Mouse (Mus musculus) forebrain, embryonic 16.5 days (tissue): ENCODE measurements around the gene Cfap54. TPM values are rescaled to one million over a fixed set of nuclear protein-coding genes. Genes with fewer than 3 reads are reported as not detected.

Experiments
- ATAC-seq: fragments of 200-750 bp; cut with Nextera tagmentation; 2 replicates; pipeline ENCODE4 v1.8.0; 2017; ENCODE audit warnings: mild to moderate bottlenecking, moderate library complexity
- H3K27ac ChIP-seq: fragments of 300-500 bp; sonication (generic); 2 replicates; pipeline ENCODE4 v1.5.1; 2014; ENCODE audit warnings: low read length, control low read depth
- H3K27me3 ChIP-seq: fragments of 300-500 bp; sonication (generic); replicated peaks from 2 replicates; pipeline ENCODE4 v1.6.1; 2014; ENCODE audit warnings: low read length; ENCODE audit not compliant: control insufficient read depth, insufficient read depth
- H3K36me3 ChIP-seq: fragments of 300-500 bp; sonication (generic); 2 replicates; pipeline ENCODE4 v1.6.1; 2014; ENCODE audit not compliant: control insufficient read depth, insufficient read depth
- H3K4me1 ChIP-seq: fragments of 300-500 bp; sonication (generic); replicated peaks from 2 replicates; pipeline ENCODE4 v1.6.1; 2014; ENCODE audit warnings: low read length; ENCODE audit not compliant: control insufficient read depth, insufficient read depth
- H3K4me2 ChIP-seq: fragments of 300-500 bp; sonication (generic); 2 replicates; pipeline ENCODE4 v1.6.1; 2014; ENCODE audit warnings: mild to moderate bottlenecking, low read length, control low read depth
- H3K4me3 ChIP-seq: fragments of 300-500 bp; sonication (generic); replicated peaks from 2 replicates; pipeline ENCODE4 v1.5.1; 2014; ENCODE audit warnings: mild to moderate bottlenecking, low read length, control low read depth
- H3K9ac ChIP-seq: fragments of 300-500 bp; sonication (generic); replicated peaks from 2 replicates; pipeline ENCODE4 v1.6.1; 2014; ENCODE audit warnings: low read depth, low read length, control low read depth
- H3K9me3 ChIP-seq: fragments of 300-500 bp; sonication (generic); 2 replicates; pipeline ENCODE4 v1.6.1; 2016; ENCODE audit warnings: low read length; ENCODE audit not compliant: control insufficient read depth
- WGBS: fragments of 180-500 bp; shearing (Covaris S2); extraction: QIAGEN DNeasy Blood & Tissue Kit; methylation state at CpG from one replicate; pipeline ENCODE4 v1.1.7; 2014; 5-methylcytosine and 5-hydroxymethylcytosine counted together
- polyA plus RNA-seq: library from polyadenylated mRNA; unstranded; fragments of >200 nt; fragmentation: Nextera tagmentation; extraction: Ambion mirVana; gene quantifications from 2 replicates; pipeline ENCODE4 v1.2.1, GENCODE M21; 2015

Gene Cfap54
- polyA plus RNA-seq, 1 experiment from 2014 or later = 2.3 TPM

DNA sequence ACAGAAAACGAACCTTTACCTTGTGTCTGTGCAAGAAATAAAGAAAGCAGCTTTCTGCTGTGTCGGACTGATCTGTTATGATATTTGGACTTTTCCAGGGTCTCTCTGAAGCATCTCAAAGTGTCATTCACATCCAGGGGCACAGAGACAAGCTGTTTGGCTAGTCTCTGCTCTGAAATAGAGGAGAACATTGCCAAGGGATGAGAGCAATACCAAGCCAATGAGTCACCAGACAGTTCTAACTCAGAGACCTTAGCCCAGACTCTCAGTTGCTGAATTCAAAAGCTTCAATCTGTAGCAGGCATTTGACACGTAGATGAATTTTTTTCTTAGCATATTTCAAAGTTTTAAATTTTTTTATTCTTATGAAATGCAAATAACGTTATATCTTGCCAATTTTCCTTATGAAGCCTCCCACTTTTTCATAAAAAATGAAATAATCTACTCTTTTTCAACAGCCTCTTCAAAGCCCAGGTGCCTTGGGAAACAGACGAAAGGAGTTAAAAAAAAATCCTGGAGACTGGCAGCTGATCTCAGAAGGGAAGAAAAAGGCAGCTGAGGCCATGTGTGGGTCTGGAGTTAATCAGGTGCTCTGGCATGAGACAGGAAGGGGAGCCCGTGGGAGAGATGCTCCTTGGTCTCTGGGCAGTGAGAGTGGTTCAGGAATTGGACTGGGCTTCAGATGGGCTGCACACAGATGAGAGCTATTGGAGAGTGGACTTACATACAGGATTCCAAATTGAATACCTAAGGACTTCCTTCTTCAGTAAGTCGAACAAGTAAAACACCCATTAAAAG, 138.4 kb downstream of the Cfap54 start:
- H3K27me3 ChIP-seq = no peaks in the 10 kb centered on the region
- H3K9ac ChIP-seq = no peak overlapping the region
- no peaks in the 10 kb centered on the region for H3K9me3 ChIP-seq
- ATAC-seq = no peak
- no peaks in the 10 kb centered on the region for H3K4me1 ChIP-seq
- no peaks in the 10 kb centered on the region for H3K36me3 ChIP-seq
- 77% methylated on average over 7 of the region's 7 CpGs for WGBS
- no peak overlapping the region for H3K4me3 ChIP-seq
- no peak overlapping the region for H3K27ac ChIP-seq
- no peak overlapping the region for H3K4me2 ChIP-seq

DNA sequence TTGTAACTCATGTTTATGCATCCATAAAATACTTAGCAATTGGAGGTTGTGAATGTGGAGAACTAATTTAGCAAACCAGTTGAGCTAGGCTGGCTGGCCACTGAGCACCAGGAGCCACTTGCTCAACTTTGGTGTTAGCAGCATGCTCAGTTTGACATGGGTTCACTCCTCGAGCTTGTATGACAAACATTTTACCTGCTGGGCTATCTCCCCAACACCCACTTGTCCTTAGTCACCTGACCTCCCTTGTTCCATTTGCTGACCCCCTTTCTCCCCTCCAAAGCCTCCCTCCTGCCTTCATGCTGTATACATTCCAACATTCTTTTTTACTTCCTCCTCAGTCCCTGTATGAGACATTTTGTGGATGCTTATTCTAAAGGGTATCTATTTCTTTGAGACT, 139.8 kb downstream of the Cfap54 start:
- ATAC-seq = no peak
- Histone ChIP-seq H3K27me3 (no peaks in the 10 kb centered on the region), H3K4me3 (no peak overlapping the region), H3K36me3 (no peaks in the 10 kb centered on the region), H3K4me2 (no peak overlapping the region), H3K4me1 (no peaks in the 10 kb centered on the region), H3K9ac (no peak overlapping the region), H3K9me3 (no peaks in the 10 kb centered on the region), H3K27ac (no peak overlapping the region)
- WGBS = 67% methylated on average over 1 of the region's 1 CpGs

GRCm38 (mm10) chr10:92937741-92938285, 143.6 kb downstream of the Cfap54 start:
- Histone ChIP-seq H3K9ac (no peak overlapping the region), H3K4me1 (no peaks in the 10 kb centered on the region), H3K9me3 (no peaks in the 10 kb centered on the region), H3K27me3 (no peaks in the 10 kb centered on the region), H3K4me2 (no peak overlapping the region), H3K36me3 (no peaks in the 10 kb centered on the region), H3K27ac (no peak overlapping the region), H3K4me3 (no peak overlapping the region)
- WGBS = 85% methylated on average over 10 of the region's 10 CpGs
- ATAC-seq = no peak

DNA sequence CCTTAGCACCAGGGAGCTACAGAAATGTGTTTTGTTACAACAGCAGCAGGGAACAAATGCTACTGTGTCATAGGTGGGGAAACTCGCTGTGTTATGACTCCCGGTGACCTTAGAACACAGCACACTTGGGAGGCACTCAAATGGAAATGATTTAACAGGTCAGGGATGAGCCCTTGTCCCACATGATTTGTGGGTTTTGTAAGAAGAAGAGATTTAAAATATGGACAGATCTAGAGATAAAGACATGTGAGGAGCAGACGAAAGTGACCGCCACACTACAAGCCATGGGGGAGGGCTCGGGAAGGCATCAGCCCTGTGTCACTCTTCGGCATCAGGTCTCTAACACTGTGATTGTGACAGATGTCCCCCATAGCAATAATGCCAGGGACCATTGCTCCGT, 144.3 kb downstream of the Cfap54 start:
- 88% methylated on average over 7 of the region's 7 CpGs for WGBS
- Histone ChIP-seq H3K27me3 (no peaks in the 10 kb centered on the region), H3K4me1 (no peaks in the 10 kb centered on the region), H3K4me3 (no peak overlapping the region), H3K36me3 (no peaks in the 10 kb centered on the region), H3K4me2 (no peak overlapping the region), H3K9ac (no peak overlapping the region), H3K9me3 (no peaks in the 10 kb centered on the region), H3K27ac (no peak overlapping the region)
- no peak for ATAC-seq

DNA sequence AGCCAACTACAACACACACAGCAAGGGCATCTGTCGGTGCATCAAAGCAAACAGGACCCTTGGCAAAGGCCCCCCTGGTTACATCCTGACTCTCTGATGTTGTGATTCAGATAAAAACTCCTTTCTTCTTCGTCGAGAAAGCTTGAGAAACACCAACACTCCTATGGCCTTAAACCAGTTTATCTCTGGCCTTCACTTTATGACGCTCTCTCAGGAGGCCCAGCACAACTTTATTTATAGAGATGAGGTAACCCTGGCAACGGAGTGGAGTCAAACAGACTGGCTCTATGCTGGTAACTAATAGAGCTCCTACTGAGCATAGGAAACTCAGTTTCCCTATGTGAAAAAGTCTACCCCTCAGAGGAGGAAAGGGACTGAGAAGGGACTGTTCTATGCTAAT, 146.9 kb downstream of the Cfap54 start:
- no peaks in the 10 kb centered on the region for H3K9me3 ChIP-seq
- no peaks in the 10 kb centered on the region for H3K27me3 ChIP-seq
- WGBS = 55% methylated on average over 5 of the region's 5 CpGs
- H3K4me3 ChIP-seq = no peak overlapping the region
- no peak overlapping the region for H3K9ac ChIP-seq
- H3K4me1 ChIP-seq = no peaks in the 10 kb centered on the region
- no peak overlapping the region for H3K27ac ChIP-seq
- ATAC-seq = no peak
- no peaks in the 10 kb centered on the region for H3K36me3 ChIP-seq
- no peak overlapping the region for H3K4me2 ChIP-seq

DNA sequence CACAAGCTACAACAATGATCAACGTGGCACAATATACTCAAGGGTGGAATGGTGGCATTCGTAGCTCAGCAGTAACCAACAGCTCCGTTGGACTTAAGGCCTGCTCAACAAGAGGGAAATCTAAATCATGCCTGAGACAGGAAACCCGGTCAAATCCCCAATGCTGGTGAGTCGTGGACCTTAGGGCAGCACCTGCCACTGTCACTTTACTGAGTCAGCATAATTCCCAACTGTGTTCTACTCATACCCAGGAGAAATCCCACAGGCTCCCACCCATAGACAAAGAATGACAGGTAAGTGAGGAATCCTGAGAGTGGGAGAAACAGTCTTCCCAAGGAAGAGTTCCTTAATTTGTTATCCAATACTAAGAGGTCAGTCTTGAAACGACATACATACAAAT, 147.8 kb downstream of the Cfap54 start:
- Histone ChIP-seq H3K9ac (no peak overlapping the region), H3K4me3 (no peak overlapping the region), H3K27me3 (no peaks in the 10 kb centered on the region), H3K4me2 (no peak overlapping the region), H3K36me3 (no peaks in the 10 kb centered on the region), H3K9me3 (no peaks in the 10 kb centered on the region), H3K27ac (no peak overlapping the region), H3K4me1 (no peaks in the 10 kb centered on the region)
- ATAC-seq = no peak
- WGBS = 90% methylated on average over 6 of the region's 6 CpGs

GRCm38 (mm10) chr10:92932464-92932863, 149.0 kb downstream of the Cfap54 start:
- H3K9me3 ChIP-seq = no peaks in the 10 kb centered on the region
- no peaks in the 10 kb centered on the region for H3K4me1 ChIP-seq
- H3K9ac ChIP-seq = no peak overlapping the region
- H3K36me3 ChIP-seq = no peaks in the 10 kb centered on the region
- no peak for ATAC-seq
- no peak overlapping the region for H3K4me2 ChIP-seq
- H3K27me3 ChIP-seq = no peaks in the 10 kb centered on the region
- no peak overlapping the region for H3K4me3 ChIP-seq
- 95% methylated on average over 12 of the region's 12 CpGs for WGBS
- no peak overlapping the region for H3K27ac ChIP-seq

GRCm38 (mm10) chr10:92930036-92930435, 151.4 kb downstream of the Cfap54 start:
- H3K27ac ChIP-seq = no peak overlapping the region
- H3K4me3 ChIP-seq = no peak overlapping the region
- H3K4me1 ChIP-seq = no peaks in the 10 kb centered on the region
- ATAC-seq = no peak
- no peaks in the 10 kb centered on the region for H3K9me3 ChIP-seq
- 57% methylated on average over 1 of the region's 1 CpGs for WGBS
- H3K4me2 ChIP-seq = no peak overlapping the region
- no peaks in the 10 kb centered on the region for H3K36me3 ChIP-seq
- H3K9ac ChIP-seq = no peak overlapping the region
- no peaks in the 10 kb centered on the region for H3K27me3 ChIP-seq

- Histone ChIP-seq H3K4me3 (no peak overlapping the region), H3K27ac (no peak overlapping the region), H3K27me3 (no peaks in the 10 kb centered on the region), H3K9ac (no peak overlapping the region), H3K9me3 (no peaks in the 10 kb centered on the region), H3K36me3 (no peaks in the 10 kb centered on the region), H3K4me1 (no peaks in the 10 kb centered on the region), H3K4me2 (no peak overlapping the region)
- 87% methylated on average over 3 of the region's 3 CpGs for WGBS
- ATAC-seq = no peak
Observed at GRCm38 (mm10) chr10:92928256-92928655, 153.2 kb downstream of the Cfap54 start.
